Mouse (Mus musculus): ENCODE measurements around the gene Slfn5.
"Not testable (repeated sequence)": the region's sequence is repeated elsewhere in the genome, so short reads cannot be mapped to it uniquely, and the experiment has no call there.

Slfn5 gene

GRCm38 (mm10) chr11:82950736-82951481 lies at the start of gene Slfn5:
Gene Slfn5 (plus strand): TSS chr11:82951349.
- DNase-seq = no peak

DNA sequence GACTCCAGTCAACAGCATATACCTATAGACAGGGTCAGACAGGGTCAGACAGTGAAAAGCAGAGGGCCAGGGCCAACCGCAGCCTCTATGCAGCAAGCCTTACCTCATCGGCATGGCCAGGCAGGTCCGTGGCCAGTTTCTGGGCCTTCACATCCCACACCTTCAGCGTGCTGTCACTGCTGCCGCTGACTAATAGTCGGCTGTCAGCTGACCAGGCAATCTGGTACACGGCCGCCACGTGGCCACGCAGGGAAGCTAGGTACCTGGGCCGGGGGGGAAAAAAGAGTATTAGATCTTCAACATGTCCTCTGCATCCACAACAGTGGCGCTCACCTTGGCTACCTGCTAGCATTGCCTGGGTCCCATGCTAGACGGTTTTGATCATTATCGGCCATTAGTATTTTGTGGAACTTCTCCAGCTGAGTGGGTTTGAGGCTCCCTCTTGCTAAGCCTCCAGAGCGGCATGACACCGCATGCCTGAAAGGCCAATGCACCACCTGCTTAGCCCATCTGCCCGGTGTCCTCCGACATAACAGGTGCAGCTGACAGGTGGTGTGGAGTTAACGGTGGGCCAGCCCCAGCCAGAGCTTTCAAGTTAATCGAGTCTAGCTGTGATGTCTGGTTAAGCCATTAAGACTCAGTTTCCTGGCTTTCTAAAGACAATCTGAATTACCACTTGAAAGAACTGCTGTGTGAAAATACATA lies 49.4 kb upstream of the Slfn5 start:
- DNase-seq = peak; percentile 46 to 63

GRCm38 (mm10) chr11:82904952-82905351 lies 46.2 kb upstream of the Slfn5 start:
- no peak for DNase-seq

- DNase-seq = no peak
Measured at GRCm38 (mm10) chr11:82905816-82906215, 45.3 kb upstream of the Slfn5 start.

DNA sequence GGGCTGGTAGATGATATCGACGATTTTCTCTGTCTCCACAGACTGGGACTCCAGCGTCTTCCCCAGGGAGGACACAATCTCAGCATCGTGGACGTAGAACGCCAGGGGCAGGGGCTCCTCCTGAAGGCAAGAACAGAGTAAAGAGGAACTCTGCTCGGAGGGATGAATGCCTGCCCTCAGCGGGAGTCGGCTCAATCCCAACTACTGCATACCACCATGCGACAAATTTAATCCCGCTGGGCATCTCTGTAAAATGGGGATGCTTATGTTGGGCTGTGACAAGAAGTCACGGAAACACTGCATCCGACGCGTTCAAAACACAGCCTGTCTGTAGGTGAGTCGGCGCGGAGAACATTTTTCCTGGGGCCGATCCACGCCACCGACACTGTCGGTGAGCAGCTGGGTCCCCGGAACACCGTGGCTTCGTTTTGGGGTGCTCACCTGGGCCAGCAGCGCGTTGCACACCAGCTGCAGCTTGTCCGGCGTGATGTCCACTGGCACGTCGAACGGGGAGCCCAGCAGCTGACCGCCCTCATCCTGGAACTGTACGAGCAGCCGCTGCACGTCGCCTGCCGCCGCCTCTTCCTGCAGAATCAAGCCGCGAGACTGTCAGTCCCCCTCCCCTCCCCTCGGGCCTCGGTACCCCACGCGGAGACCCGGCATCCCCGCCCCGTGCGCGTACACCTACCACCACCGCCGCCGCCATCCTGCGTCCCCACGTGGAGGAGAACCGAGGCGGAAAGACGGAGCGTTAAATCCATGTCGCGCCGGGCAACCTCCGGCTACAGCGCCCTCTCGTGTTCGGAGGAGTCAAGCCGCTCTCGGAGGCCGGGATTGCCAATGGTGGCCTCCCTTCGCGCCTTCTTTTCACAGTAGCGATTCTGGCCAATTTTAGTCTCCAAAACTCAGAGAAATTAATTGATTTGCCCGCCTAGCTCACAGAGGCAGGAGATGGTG lies 43.2 kb upstream of the Slfn5 start, which contains the start of gene Nle1:
Gene Nle1, minus strand, starts transcription at position 761 of the 957 bp plus-strand sequence.
- DNase-seq = peak; percentile 97 to 98

- no peak for DNase-seq
Measured at GRCm38 (mm10) chr11:82908608-82908989, 42.5 kb upstream of the Slfn5 start.

GRCm38 (mm10) chr11:82910250-82910649 lies 40.9 kb upstream of the Slfn5 start, which contains the start of gene Unc45b:
Gene Unc45b (plus strand): TSS chr11:82910550.
- DNase-seq = no peak

DNA sequence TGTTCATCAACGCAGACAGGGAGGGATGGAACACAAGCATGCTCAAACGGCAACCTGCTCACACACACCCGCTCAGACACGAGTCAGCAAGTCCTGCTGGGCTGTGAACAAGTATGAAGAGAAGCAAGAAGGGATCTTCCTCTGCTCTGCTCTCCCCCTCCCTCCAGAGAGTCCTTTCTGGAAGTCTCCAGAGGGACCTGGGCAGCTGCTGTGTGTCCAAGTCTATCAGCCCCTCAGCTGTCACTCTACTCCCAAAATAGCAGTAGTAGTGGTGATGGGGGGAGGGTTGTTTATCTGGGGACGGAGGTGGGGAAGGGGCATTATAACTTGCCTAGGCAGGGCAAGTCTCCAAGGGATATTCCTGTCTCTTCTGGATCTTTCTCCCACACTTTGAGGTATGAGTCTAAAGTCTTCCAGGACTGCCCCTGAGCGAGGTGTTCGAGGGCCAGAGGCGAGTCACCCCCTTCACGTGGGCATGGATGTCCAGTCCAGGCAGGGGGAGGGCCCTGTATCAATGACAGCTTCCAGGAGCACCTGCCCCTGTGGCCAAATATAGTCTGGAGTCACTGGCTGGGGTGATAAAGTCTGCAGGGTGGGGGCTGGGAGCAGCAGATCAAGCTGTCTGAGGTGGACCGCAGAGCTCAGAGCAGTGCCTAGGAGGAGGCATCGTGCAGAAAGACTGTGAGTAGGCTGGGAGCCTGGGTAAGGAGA lies 40.3 kb upstream of the Slfn5 start:
- no peak for DNase-seq

GRCm38 (mm10) chr11:82914711-82915352 lies 36.3 kb upstream of the Slfn5 start:
- peak; percentile 88 to 90 for DNase-seq

DNA sequence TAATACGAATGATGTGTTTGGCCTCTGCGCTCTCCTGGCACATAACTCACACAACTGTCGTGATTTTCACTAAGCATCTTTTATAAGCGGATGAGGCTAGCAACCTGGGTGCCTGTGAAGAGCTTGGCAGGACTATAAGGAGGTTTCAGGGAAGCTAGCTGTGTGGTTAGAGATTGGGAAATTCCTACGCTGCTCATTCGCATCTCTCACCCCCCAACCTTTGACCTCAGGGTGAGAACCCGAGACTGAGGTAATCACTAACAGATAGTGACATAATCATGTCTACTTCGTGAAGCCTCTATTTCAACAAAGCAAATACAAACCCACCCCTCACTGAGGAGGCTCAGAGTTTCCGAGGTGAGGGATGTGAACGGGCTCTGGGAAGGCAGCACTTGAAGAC lies 30.4 kb upstream of the Slfn5 start:
- DNase-seq = no peak

DNA sequence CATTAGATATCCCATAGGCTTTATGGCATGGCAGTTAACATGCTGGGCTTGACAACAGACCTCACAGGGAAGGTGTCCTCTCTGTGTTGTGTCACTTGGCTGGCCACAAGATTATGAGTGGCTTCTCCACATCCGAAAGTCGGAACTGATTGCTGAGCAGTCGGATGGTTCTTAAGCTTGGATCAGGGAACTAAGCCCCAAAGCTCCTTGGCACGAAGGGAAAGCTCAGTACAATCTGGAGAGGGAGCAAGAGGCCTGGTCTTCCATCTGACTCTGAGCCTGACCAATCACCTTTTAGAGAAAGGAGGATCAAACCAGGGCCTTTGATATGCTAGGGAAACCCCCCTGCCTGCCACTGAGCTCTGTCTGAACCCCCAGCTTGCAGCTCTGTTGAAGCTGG lies 29.5 kb upstream of the Slfn5 start:
- DNase-seq = no peak

DNA sequence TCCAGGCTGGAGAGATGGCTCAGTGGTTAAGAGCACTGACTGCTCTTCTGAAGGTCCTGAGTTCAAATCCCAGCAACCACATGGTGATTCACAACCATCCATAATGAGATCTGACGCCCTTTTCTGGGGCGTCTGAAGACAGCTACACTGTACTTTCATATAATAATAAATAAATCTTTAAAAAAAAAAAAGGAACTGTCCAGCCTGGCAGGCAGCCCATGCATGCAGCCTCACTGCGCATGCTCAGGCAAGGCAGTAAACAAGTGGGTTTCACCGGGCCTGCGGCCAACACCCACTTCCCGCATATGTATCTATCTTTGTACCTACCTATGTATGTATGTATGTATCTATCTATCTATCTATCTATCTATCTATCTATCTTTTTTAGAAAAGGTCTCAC lies 27.2 kb upstream of the Slfn5 start:
- not testable (repeated sequence) for DNase-seq

GRCm38 (mm10) chr11:82928897-82929632 lies 22.1 kb upstream of the Slfn5 start:
- DNase-seq = peak; percentile 41

GRCm38 (mm10) chr11:82929633-82929950 lies 21.6 kb upstream of the Slfn5 start:
- DNase-seq = no peak

- DNase-seq = peak; percentile 16 to 28
Measured at GRCm38 (mm10) chr11:82930391-82930955, 20.7 kb upstream of the Slfn5 start.

DNA sequence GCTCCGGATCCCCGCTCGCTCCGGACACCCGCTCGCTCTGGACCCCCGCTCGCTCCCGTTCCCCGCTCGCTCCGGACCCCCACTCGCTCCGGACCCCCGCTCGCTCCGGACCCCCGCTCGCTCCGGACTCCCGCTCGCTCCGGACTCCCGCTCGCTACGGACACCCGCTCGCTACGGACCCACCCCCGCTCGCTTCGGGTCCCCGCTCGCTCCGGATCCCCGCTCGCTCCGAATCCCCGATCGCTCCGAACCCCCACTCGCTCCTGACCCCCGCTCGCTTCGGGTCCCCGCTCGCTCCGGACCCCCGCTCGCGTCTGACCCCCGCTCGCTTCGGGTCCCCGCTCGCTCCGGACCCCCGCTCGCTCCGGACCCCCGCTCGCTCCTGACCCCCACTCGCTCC lies 20.0 kb upstream of the Slfn5 start:
- peak in 1 of 2 experiments; percentile 11 for DNase-seq

- not testable (repeated sequence) for DNase-seq
Measured at GRCm38 (mm10) chr11:82931671-82932450, 19.3 kb upstream of the Slfn5 start.

DNA sequence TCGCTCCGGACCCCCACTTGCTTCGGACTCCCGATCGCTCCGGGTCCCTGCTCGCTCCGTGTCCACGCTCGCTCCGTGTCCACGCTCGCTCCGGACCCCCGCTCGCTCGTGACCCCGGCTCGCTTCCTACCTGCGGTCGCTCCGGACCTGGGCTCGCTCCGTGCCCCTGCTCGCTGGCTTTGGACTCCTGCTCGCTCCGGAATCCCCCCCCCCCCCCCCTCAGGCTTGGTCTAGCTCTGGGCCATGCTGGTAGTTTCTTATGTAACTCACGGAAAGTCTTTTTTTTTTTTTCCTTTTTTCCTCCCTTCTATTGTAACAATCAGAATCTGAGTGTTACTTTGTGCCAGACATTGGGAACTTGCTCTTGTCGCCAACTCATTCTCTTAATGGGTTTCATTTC lies 18.0 kb upstream of the Slfn5 start:
- DNase-seq = no peak

GRCm38 (mm10) chr11:82943336-82943735 lies 7.8 kb upstream of the Slfn5 start:
- no peak for DNase-seq

- no peak for DNase-seq
Measured at GRCm38 (mm10) chr11:82945636-82946035, 5.5 kb upstream of the Slfn5 start.
